Mouse (Mus musculus) bone marrow, adult 2 months (tissue): Measurements from ENCODE around the gene Prickle2.

ENCODE experiments used
- CTCF ChIP-seq: fragments of 200-500 bp; IDR thresholded peaks from 2 replicates; pipeline ENCODE4 v1.5.1; 2011; ENCODE audit warnings: low read length, control low read depth; ENCODE audit not compliant: control insufficient read depth, insufficient read depth
- POLR2A ChIP-seq: fragments of 200-500 bp; IDR thresholded peaks from 2 replicates; pipeline ENCODE4 v1.6.1; 2011; ENCODE audit warnings: low read depth, mild to moderate bottlenecking, control low read depth, low read length, borderline replicate concordance; ENCODE audit not compliant: control insufficient read depth

GRCm38 (mm10) chr6:92480941-92481689 lies 224.8 kb downstream of the Prickle2 start:
- TF ChIP-seq CTCF (no peak), POLR2A (no peak)
